Mouse (Mus musculus) liver, adult 2 months (tissue): ENCODE data around the gene Ccdc82.

Experiments
- CTCF ChIP-seq: fragments of 200-500 bp; IDR thresholded peaks from 2 replicates; pipeline ENCODE4 v1.5.1; 2011; ENCODE audit warnings: low read depth, low read length, control low read depth
- POLR2A ChIP-seq: fragments of 200-500 bp; IDR thresholded peaks from 2 replicates; pipeline ENCODE4 v1.6.1; 2011; ENCODE audit warnings: low read length, control low read depth; ENCODE audit not compliant: insufficient read depth; ENCODE audit errors: extremely low read depth

GRCm38 (mm10) chr9:13297668-13298512 lies 51.1 kb downstream of the Ccdc82 start, which contains the start of gene Maml2:
- 0 out of 2 replicates have a peak, but pooled peaks have one; percentile 0 for TF ChIP-seq CTCF
- no peak for TF ChIP-seq POLR2A
